Mouse (Mus musculus): ENCODE measurements around the gene Stx3.

Stx3 gene

GRCm38 (mm10) chr19:11819143-11819700 is at the start of gene Stx3:
Stx3 (minus strand) TSS chr19:11819403.
- DNase-seq (ENCODE audit: low spot score in 2 of 2), result no peak

- DNase-seq (ENCODE audit: low spot score in 2 of 2), result no peak
Observed at GRCm38 (mm10) chr19:11867837-11868236, 48.6 kb upstream of the Stx3 start.

DNA sequence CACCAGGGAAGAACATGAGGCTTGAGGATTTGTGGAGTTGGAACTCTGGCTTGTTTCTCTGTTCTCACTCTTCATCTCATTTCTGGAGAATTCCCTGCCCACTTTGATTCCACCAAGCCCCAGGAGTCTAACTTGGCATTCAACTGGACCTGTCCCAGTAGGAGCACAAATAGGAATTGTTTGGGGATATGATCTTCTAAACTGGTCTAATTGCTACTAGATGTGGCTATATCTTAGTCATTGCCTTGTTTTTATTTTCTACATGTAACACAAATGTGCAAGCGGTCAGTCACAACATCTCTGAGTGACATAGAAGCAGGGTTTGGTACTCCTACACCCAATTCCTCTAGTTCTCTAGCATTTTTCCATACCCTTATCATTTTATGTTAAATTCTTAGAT is 41.8 kb upstream of the Stx3 start, which contains the start of gene Olfr1418:
Gene Olfr1418, minus strand, starts transcription at position 101 of the 400 bp plus-strand sequence.
- no peak for DNase-seq (ENCODE audit: low spot score in 2 of 2)

DNA sequence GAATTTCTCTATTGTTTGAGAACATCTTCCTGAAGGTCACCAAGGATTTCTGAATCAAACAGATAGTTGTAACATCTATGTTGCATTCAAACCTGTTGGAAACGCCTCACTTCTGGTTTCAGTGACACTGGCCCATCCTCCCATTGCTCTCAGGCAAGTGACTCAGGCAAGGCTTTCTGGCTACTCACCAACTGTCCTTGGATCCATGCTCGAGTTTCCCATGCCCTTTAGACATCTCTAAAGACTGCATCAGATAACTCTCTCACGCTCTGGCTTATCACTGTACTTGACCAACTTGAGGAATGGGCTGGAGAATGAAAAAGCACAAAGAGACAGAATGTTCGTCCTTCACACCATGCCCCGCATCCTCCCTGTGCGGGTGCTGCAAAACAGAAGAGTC is 37.3 kb upstream of the Stx3 start:
- DNase-seq (ENCODE audit: low spot score in 2 of 2), result no peak

- no peak for DNase-seq (ENCODE audit: low spot score in 2 of 2)
Observed at GRCm38 (mm10) chr19:11854821-11855220, 35.6 kb upstream of the Stx3 start.

- no peak for DNase-seq (ENCODE audit: low spot score in 2 of 2)
Observed at GRCm38 (mm10) chr19:11852652-11853051, 33.4 kb upstream of the Stx3 start.

- peak in 1 of 2 experiments; percentile 2 for DNase-seq (ENCODE audit: low spot score in 2 of 2)
Observed at GRCm38 (mm10) chr19:11846333-11846732, 27.1 kb upstream of the Stx3 start.

DNA sequence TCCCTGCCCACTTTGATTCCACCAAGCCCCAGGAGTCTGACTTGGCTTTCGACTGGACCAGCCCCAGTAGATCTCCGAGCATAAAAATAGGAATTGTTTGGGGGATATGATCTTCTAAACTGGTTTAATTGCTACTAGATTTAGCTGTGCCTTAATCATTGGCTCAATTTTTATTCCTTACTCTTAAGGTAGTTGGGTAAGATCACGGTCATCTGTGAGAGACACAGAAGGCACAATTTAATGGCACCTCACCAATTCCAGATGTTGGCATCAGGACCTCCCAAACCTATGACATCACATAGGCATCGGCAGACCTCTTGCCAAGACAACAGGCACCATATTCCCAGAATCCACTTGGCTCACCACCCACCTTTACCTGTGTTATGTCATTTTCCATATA is 19.9 kb upstream of the Stx3 start, which contains the start of gene Olfr1417:
Gene Olfr1417, minus strand, starts transcription at position 101 of the 400 bp plus-strand sequence.
- no peak for DNase-seq (ENCODE audit: low spot score in 2 of 2)

DNA sequence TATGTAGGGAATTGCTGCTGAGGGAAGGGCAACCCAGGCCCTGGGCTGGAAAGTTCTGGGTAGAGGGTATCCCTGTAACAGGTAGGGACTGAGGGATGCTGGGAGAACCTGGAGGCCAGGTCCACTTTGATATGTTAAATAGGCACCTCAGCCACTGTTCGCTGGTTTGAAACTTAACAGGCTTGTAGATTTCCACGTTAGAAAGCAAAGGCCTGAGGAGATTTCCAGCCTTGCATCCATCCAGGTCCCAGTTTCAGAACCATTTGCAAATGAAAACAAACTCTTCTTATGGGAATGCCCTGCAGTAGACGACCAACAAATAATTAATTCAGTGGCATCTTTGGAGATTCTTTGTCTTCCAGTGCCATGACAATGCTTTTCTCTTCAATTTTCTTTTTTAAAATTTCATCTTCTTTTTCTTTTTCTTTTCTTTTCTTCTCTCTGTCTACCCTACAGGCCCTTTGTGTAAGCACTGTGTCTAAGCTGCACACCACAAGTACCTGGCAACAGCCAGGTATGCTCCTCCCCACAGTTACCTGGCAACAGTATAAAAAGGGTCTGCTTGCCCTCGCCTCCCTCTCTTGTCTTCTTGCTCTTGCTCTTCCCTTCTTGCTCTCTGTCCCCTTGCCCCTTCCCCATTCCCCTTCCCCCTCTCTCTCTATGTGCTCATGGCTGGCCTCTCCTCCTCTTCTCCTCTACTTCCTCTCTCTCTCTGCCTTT is 4.3 kb upstream of the Stx3 start:
- no peak for DNase-seq (ENCODE audit: low spot score in 2 of 2)

- no peak for DNase-seq (ENCODE audit: low spot score in 2 of 2)
Observed at GRCm38 (mm10) chr19:11820211-11820610, 1.0 kb upstream of the Stx3 start.

DNA sequence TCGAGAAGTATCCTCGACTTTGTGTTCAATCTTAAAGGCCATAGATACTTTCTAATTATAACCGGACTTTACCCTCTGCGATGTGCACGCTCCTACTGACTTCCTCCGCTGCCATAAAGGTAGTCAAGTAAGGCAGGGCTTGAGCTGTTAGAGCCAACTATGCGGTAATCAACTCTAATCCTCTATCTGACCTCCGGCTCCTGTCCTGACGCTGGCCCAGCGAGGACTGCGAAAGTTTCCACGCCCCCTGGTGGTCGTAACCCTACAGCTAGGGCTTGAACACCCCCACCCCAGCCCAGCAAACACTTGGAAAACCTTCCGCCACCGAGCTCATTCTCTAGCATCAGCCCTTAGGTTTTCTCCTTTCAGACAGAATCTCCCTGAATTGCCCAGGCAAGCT is 597 bp upstream of the Stx3 start:
- DNase-seq (ENCODE audit: low spot score in 2 of 2), result peak; percentile 45 to 61

DNA sequence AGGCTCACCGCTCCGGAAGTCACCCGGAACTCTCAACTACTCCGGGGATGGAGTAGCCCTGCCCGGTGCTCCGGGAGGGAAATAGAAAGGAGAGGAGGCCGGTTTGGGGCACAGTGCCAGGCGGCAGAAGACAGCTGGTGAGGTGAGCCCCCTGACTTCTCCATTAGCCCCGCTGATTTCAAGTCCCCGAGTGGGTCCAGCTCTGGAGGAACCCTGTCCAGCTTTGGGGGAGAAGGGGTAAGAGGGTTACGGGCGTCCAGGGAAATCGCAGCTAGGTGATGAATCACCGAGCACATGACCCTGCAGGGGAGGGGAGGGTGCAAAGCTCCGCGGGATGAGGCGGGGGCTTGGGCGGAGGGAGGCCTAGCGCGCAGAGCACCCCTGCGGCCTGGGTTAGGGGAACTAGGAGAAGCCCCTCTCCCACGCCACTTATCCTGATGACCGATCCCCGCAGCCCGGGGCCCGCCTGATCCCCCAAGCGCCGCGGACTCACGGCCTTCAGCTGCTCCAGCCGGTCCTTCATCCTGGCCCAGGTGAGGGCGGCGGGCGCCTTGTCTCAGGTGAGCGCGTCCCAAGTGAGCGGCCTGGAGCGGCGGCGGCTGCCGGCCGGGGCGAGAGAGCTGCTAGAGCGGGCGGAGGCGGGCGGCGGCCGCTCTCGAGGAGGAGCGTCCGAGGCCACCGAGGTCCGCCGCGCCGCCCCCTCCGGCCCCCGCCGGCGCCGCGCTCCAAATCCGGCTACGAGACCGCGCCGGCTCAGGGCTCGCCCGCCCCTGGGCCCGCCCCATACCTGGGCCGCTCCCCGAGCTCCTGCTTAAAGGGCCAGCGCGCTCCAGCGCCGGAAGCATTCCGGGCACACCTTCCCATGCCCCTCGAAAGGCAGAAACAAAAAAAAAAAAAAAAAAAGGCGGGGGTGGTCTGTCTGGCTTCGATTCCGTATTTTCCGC is 732 bp downstream of the Stx3 start:
- DNase-seq (ENCODE audit: low spot score in 2 of 2), result peak; percentile 45 to 52

- no peak for DNase-seq (ENCODE audit: low spot score in 2 of 2)
Observed at GRCm38 (mm10) chr19:11817586-11817985, 1.6 kb downstream of the Stx3 start.

DNA sequence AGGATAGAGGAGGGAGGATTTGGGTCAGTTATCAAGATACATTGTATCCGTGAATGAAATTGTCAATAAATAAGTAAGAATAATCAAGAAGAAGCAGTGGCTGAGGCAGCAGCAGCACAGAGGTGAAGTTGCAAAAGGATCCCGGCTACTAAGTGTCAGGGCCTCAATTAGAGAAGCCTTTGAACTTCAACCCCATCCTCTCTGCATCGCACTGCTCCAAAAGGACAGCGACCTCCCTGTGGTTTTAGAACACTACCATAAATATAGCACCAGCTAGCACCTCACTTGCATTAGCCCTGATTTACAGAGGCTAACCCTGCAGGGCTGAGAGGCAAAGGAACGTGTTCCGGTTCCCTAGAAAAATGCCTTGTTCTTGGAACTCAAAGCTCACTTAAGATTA is 2.5 kb downstream of the Stx3 start:
- no peak for DNase-seq (ENCODE audit: low spot score in 2 of 2)

DNA sequence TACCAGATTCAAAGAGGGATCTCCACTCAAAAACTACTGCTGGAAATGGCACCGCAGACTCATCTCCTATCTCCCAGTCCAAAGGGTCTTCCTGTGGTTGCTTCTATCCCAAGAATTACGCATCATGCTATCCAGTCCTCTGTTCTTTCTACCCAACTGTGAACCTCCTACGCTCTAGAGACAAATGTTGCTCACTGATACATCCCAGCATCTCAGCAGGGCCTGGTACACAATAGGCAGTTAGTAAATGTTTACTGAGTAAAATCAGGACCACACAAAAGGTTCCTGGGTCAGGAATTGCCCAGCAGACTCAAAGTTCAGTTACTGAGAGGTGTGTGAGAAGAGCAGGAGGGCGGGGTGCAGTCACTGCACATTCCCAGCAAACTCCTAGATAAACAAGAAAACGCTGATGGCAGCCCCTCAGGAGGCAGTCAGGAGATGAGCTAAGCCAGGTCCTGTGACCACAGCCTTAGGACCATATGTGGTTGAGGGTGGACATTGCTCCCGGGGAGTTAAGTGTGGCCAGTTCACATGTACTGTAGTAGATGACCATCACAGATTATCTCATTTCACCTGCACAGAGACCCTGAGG is 4.4 kb downstream of the Stx3 start:
- DNase-seq (ENCODE audit: low spot score in 2 of 2), result no peak

GRCm38 (mm10) chr19:11813649-11814048 is 5.6 kb downstream of the Stx3 start:
- no peak for DNase-seq (ENCODE audit: low spot score in 2 of 2)

- DNase-seq (ENCODE audit: low spot score in 2 of 2), result no peak
Observed at GRCm38 (mm10) chr19:11813136-11813535, 6.1 kb downstream of the Stx3 start.

GRCm38 (mm10) chr19:11811688-11812365 is 7.4 kb downstream of the Stx3 start:
- no peak for DNase-seq (ENCODE audit: low spot score in 2 of 2)

- no peak for DNase-seq (ENCODE audit: low spot score in 2 of 2)
Observed at GRCm38 (mm10) chr19:11810856-11811255, 8.3 kb downstream of the Stx3 start.

DNA sequence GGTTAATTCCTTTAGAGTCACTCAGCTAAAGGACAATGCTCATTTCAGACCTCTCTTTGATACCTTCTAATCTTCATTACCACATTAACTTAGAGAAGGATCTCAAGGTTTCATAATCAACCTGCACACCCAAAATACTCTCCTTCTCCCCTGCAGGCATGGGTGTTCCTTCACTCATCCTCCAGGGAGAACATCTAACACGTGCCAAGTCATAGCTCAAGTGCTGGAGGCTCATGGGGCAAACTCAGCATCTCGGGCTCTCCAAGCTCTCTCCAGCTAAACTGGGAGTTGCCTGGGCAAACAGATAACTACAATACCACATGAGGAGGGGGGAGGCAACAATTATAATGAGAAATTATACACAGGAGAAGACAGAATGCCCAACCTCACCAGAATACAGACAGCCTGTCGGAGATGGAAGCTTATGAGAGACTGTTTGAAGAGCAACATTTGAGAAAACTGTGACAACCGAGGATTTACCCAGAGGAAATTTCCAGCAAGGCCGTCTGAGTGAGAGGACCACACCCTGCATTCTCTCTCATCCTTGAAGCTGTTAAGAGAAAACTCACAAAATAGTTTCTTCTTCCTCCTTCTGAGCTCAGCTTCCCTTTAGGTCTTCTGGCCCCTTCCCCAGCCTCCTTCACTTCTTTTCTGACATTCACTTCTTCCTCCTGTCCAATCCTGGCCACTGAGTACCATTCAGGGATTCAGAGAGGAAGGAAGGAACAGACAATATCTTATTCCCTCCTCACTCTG is 9.0 kb downstream of the Stx3 start:
- DNase-seq (ENCODE audit: low spot score in 2 of 2), result no peak

DNA sequence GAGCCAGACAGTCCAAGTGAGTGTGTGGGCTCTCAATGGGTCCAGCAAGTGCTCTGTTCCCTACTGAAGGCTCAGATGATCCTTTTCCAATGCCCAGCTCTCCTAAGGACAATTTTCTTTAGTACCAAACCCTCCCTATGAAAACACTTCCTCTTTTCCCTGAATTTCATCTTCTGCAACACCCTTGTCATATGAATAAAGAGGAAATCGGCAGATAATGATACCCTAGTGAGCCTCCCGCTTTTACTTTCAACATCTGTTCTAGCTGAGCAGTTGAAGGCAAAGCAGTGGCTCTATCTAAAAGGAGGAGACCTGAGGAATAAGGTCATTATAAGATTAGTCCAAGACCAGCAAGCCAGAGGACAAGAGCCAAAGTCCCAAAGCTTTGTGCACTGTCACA is 10.8 kb downstream of the Stx3 start:
- no peak for DNase-seq (ENCODE audit: low spot score in 2 of 2)
